Mouse (Mus musculus): ENCODE data around the gene Baz1b.

Baz1b gene

DNA sequence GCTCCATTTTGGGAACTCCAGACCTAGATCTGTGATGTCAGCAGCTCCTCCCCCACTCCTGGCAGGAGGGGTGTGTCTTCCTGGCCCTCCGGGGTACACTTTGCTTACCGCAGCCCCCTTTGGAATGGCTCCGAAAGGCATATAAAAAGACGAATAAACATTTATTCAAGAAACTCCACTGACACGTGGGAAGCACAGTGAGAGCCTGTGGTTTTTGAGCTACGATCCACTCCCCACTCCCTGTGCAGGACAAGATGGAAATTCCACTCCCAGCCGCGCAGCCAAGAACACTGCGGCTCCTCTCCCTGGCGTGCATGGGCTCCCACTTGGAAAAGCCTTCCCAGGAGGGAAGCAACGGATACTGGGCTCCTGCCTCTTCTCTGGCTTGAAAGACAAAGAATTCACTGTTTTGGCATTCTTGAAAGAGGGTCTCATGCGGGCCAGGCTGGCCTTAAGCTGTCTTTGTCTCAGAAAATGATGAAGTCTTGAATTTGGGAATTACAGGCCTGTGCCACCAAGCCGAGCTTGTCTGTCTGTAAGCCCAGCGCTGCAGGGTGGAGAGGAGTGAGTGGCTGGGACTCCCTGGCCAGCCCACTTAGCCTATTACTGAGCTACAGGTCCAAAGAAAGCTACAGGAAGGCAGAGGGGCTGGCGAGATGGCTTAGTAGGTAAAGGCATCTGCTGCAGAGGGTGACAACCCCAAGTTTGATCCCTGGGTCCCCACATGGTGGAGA is 87.8 kb downstream of the Baz1b start:
- DNase-seq (ENCODE audit: low spot score), result no peak

DNA sequence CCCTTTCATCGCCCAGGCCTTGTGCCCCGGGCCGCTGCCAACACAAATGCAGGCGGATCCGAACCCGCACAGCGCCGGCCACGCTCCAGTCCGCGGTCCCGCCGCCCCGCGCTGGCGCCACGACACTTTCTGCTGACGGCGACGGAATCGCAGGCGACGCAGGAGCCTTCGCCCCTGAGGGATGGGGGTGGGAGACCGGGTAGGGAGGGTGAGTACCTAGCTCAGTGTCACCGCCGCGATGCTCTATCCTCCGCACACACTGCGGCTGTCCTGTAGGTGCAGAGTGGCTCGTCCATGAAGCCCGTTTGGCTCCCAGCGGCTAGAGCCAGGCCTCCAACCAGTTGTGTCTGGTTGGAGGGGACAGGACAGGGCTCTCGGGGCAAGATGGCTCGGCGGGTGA is 89.5 kb downstream of the Baz1b start:
- DNase-seq (ENCODE audit: low spot score), result no peak

- no peak for DNase-seq (ENCODE audit: low spot score)
Observed at GRCm38 (mm10) chr5:135280226-135280625, 93.2 kb downstream of the Baz1b start.

- no peak for DNase-seq (ENCODE audit: low spot score)
Observed at GRCm38 (mm10) chr5:135285211-135285610, 98.1 kb downstream of the Baz1b start.

DNA sequence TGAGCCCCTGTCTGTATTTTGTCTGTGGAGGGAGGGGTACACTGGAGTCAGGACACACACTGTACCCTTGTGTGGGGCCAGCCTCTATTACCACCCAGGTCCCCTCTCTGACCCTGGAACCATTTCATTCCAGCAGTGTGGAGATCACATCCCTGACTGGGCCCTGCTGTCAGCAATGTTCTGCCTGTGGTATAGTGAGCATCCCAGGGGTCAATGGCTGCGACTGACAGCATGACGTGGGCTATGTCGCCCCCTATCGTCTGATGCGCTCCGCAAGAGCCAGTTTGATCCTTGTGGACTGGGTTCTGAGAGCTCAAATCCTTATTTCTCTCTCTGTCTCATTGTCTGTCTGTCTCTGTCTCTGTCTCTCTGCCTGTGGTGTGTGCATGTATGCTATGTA is 99.1 kb downstream of the Baz1b start:
- peak; percentile 38 for DNase-seq (ENCODE audit: low spot score)

GRCm38 (mm10) chr5:135286926-135287325 is 99.9 kb downstream of the Baz1b start:
- no peak for DNase-seq (ENCODE audit: low spot score)

DNA sequence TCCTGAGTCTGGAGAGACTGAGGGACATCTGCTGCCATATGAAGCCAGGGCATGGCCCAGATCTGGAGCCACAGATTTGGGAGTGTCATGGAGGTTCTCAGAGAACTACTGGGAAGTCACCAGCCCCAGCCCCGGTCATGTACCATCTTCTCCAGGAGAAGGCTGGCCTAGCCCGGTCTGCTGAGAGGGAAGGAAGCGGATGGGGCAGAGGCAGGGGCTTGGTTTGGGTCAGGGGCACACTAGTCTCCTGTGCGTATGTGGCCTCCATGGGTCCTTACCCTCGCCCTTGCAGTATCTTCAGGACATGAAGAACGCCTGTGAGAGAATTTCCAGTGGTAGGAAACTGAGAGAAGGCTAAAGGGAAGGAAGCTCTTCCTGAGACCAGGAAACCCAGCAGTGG is 103.6 kb downstream of the Baz1b start:
- no peak for DNase-seq (ENCODE audit: low spot score)

DNA sequence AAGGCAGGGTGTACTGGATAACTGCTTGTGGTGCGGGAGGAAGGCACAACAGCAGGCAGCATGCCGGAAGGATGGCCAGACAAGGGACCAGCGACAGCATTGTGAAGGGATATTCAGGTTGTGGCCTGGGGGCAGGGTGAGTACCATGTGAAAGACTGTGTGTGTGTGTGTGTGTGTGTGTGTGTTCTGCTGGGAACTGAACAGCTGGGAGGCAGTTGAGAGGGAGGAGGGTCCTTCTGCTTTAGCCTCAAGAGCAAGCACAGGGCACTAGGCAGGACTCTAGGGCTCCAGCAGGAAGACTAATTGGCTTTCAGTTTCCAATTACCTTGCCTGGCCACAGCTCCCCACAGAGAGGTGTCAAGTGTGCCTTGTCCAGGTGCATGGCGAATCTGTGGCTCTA is 104.1 kb downstream of the Baz1b start:
- no peak for DNase-seq (ENCODE audit: low spot score)

DNA sequence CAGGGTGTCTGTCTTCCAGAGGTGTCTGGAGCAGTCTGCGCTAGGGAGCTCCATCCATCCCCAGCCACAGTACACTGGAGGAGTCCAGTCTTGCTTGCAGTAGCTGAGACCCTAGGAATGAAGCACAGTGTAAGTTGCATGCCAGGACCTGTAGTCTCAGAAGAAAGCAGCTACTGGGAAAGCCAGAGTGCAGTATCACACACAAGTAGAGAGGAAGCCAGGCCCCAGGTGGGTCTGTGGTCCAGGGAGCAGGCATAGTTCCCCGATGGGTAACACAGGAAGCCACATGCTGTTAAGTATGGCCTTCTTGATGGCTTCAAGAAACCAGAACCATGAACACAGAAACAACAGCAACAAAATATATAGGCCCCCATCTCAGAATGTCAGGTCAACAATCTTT is 104.9 kb downstream of the Baz1b start:
- no peak for DNase-seq (ENCODE audit: low spot score)

Measured in c-Kit-positive CD71-positive TER-119-positive erythroid progenitor cells, embryonic 14.5 days (primary cell).